Mouse (Mus musculus) neural tube, embryonic 11.5 days (tissue): Measurements from ENCODE around the gene Pole3. TPM values are rescaled to one million over a fixed set of nuclear protein-coding genes. Genes with fewer than 3 reads are reported as not detected.
A peak's percentile ranks its signal among the peaks of the same experiment; 100 is the strongest.
"Not testable (repeated sequence)": the region's sequence is repeated elsewhere in the genome, so short reads cannot be mapped to it uniquely, and the experiment has no call there.

ENCODE experiments used
- ATAC-seq: fragments of 200-750 bp; cut with Nextera tagmentation; 2 replicates; pipeline ENCODE4 v1.8.0; 2017; ENCODE audit warnings: moderate number of reproducible peaks, mild to moderate bottlenecking, moderate TSS enrichment, moderate library complexity; ENCODE audit not compliant: insufficient read depth, low FRiP score, low TSS enrichment
- DNase-seq: peaks from one replicate; pipeline ENCODE4 v3.0.0-alpha.2; 2015; ENCODE audit warnings: low spot score
- H3K27ac ChIP-seq: fragments of 300-500 bp; sonication (generic); 2 replicates; pipeline ENCODE4 v1.5.1; 2014; ENCODE audit warnings: low read depth, mild to moderate bottlenecking, low read length
- H3K27me3 ChIP-seq: fragments of 300-500 bp; sonication (generic); 2 replicates; pipeline ENCODE4 v1.6.1; 2014; ENCODE audit warnings: mild to moderate bottlenecking, low read length, mixed read lengths; ENCODE audit not compliant: control insufficient read depth, insufficient read depth
- H3K36me3 ChIP-seq: fragments of 300-500 bp; sonication (generic); 2 replicates; pipeline ENCODE4 v1.6.1; 2014; ENCODE audit warnings: mild to moderate bottlenecking, low read length, moderate library complexity, mixed read lengths; ENCODE audit not compliant: control insufficient read depth, insufficient read depth
- H3K4me1 ChIP-seq: fragments of 300-500 bp; sonication (generic); 2 replicates; pipeline ENCODE4 v1.6.1; 2014; ENCODE audit warnings: low read length, mixed read lengths; ENCODE audit not compliant: control insufficient read depth, insufficient read depth
- H3K4me2 ChIP-seq: fragments of 300-500 bp; sonication (generic); 2 replicates; pipeline ENCODE4 v1.6.1; 2014; ENCODE audit warnings: low read depth, mild to moderate bottlenecking, moderate library complexity
- H3K4me3 ChIP-seq: fragments of 300-500 bp; sonication (generic); 2 replicates; pipeline ENCODE4 v1.5.1; 2014; ENCODE audit warnings: low read depth, low read length
- H3K9ac ChIP-seq: fragments of 300-500 bp; sonication (generic); 2 replicates; pipeline ENCODE4 v1.6.1; 2014; ENCODE audit warnings: mild to moderate bottlenecking, low read length
- H3K9me3 ChIP-seq: fragments of 300-500 bp; sonication (generic); 2 replicates; pipeline ENCODE4 v1.6.1; 2016; ENCODE audit warnings: low read length; ENCODE audit not compliant: control insufficient read depth
- WGBS: fragments of 180-500 bp; shearing (Covaris S2); extraction: QIAGEN DNeasy Blood & Tissue Kit; methylation state at CpG from one replicate; pipeline ENCODE4 v1.1.7; 2014; 5-methylcytosine and 5-hydroxymethylcytosine counted together
- polyA plus RNA-seq: library from polyadenylated mRNA; unstranded; fragments of >200 nt; fragmentation: Nextera tagmentation; extraction: Ambion mirVana; gene quantifications from 2 replicates; pipeline ENCODE4 v1.2.1, GENCODE M21; 2014

Gene Pole3
- polyA plus RNA-seq, 1 experiment from 2014 or later, result 108 TPM

GRCm38 (mm10) chr4:62479593-62479936 is 45.3 kb downstream of the Pole3 start:
- H3K27me3 ChIP-seq, result peaks cover 15% of the 10 kb centered on the region
- not testable (repeated sequence) for H3K9ac ChIP-seq

GRCm38 (mm10) chr4:62477542-62478244 is 47.2 kb downstream of the Pole3 start:
- DNase-seq (no peak), ATAC-seq (no peak)
- Histone ChIP-seq H3K4me2 (no peak overlapping the region), H3K27ac (no peak overlapping the region), H3K27me3 (peaks cover 15% of the 10 kb centered on the region), H3K9me3 (no peaks in the 10 kb centered on the region), H3K4me1 (peaks cover 4% of the 10 kb centered on the region; the same call in 1 of the 2 replicates), H3K36me3 (no peaks in the 10 kb centered on the region), H3K4me3 (no peak overlapping the region), H3K9ac (no peak overlapping the region)
- 87% methylated on average over 6 of the region's 6 CpGs for WGBS

More at GRCm38 (mm10) chr4:62479593-62479936, 45.3 kb downstream of the Pole3 start:
- not testable (repeated sequence) for H3K4me1 ChIP-seq, H3K27ac ChIP-seq, ATAC-seq, DNase-seq, H3K9me3 ChIP-seq, H3K36me3 ChIP-seq
- Histone ChIP-seq H3K4me2 (peak overlapping the region; percentile 69), H3K4me3 (peak overlapping the region; percentile 42)
- 14% methylated on average over 11 of the region's 11 CpGs for WGBS

- no peaks in the 10 kb centered on the region for H3K36me3 ChIP-seq
- H3K4me2 ChIP-seq, result no peak overlapping the region
- H3K4me3 ChIP-seq, result no peak overlapping the region
- peaks cover 4% of the 10 kb centered on the region; the same call in 1 of the 2 replicates for H3K4me1 ChIP-seq
- 87% methylated on average over 6 of the region's 6 CpGs for WGBS
- DNase-seq, result no peak
- H3K9me3 ChIP-seq, result no peaks in the 10 kb centered on the region
- H3K27ac ChIP-seq, result no peak overlapping the region
- peaks cover 15% of the 10 kb centered on the region for H3K27me3 ChIP-seq
- no peak for ATAC-seq
- H3K9ac ChIP-seq, result no peak overlapping the region
Observed at GRCm38 (mm10) chr4:62475793-62476192, 49.1 kb downstream of the Pole3 start.

- Histone ChIP-seq H3K9ac (no peak overlapping the region), H3K27ac (no peak overlapping the region), H3K4me1 (peaks cover 4% of the 10 kb centered on the region; the same call in 1 of the 2 replicates), H3K27me3 (peaks cover 8% of the 10 kb centered on the region), H3K4me3 (no peak overlapping the region), H3K4me2 (no peak overlapping the region), H3K9me3 (no peaks in the 10 kb centered on the region), H3K36me3 (no peaks in the 10 kb centered on the region)
- 93% methylated on average over 2 of the region's 2 CpGs for WGBS
- ATAC-seq (no peak), DNase-seq (no peak)
Observed at GRCm38 (mm10) chr4:62475131-62475530, 49.7 kb downstream of the Pole3 start.

Other genes with a start within 250 kb of the Pole3 start
- 21.0 and 22.1 TPM in 2 replicates for gene Fkbp15, start 164.5 kb downstream of the Pole3 start, polyA plus RNA-seq
- 46.0 and 48.5 TPM in 2 replicates for gene Slc31a1, start 164.3 kb downstream of the Pole3 start, polyA plus RNA-seq
- 161 and 170 TPM in 2 replicates for gene Cdc26, start 116.4 kb downstream of the Pole3 start, polyA plus RNA-seq
- 28.2 and 30.0 TPM in 2 replicates for gene Prpf4, start 116.3 kb downstream of the Pole3 start, polyA plus RNA-seq
- not detected in 2 replicates for gene Rnf183, start 89.8 kb downstream of the Pole3 start, polyA plus RNA-seq
- gene Wdr31, start 54.2 kb downstream of the Pole3 start, polyA plus RNA-seq, result 5.1 and 5.8 TPM in 2 replicates
- 0.82 and 1.2 TPM in 2 replicates for gene Bspry, start 45.0 kb downstream of the Pole3 start, polyA plus RNA-seq
- 11.2 and 14.8 TPM in 2 replicates for gene Hdhd3, start 21.6 kb downstream of the Pole3 start, polyA plus RNA-seq
- gene Alad, start 5.2 kb downstream of the Pole3 start, polyA plus RNA-seq, result 81.5 and 89.7 TPM in 2 replicates
- gene 4933430I17Rik, start 301 bp upstream of the Pole3 start, polyA plus RNA-seq, result 0.92 and 1.0 TPM in 2 replicates
- 29.4 and 31.6 TPM in 2 replicates for gene Rgs3, start 34.8 kb upstream of the Pole3 start, polyA plus RNA-seq